Comparison of ENCODE assay signal across 29 mouse cellular contexts in the genomic region with DNA sequence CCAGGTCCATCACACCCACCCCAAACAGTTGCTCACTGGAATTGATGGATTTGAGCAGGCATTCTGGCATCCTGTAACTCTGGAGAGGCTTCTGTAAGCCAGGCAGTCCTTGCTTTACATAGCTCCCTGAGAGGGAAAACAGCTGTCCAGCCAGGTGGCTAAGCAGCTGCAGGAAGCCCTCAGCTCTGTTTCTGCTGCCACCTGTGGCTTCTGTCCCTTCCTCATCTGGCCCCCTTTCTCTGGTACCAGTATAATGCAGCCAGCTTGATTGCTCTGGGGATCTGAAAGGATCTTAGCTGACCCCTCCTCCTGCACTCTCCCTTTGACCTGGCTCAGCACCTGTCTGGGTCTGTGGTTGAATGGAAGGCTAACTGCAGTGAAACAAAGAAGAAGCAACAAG.
DNase-seq lines count a peak whose midpoint lies in the region; ATAC-seq and TF ChIP-seq lines count a peak whose summit lies in the region.
"Had no signal": no experiment of that assay in that cellular context is flagged by ENCODE, and none has a peak within 500 bp of the region (broad histone marks: within the 10 kb centered on the region; RNA-seq: fewer than 3 reads in every experiment).

No protein-coding gene starts in this region.

- H3K4me3 ChIP-seq in forebrain, embryonic 10.5 days: no peak overlapping the region
- H3K4me3 ChIP-seq in forebrain, postnatal 0 days (ENCODE audit: low read depth, low read length): no peak overlapping the region
- no peak overlapping the region for H3K4me3 ChIP-seq in embryonic facial prominence, embryonic 10.5 days
- no peak overlapping the region for H3K4me3 ChIP-seq in limb, embryonic 13.5 days
- H3K4me3 ChIP-seq: forebrain, embryonic 15.5 days; hindbrain, embryonic 10.5 days; hindbrain, embryonic 15.5 days; intestine, embryonic 15.5 days; layer of hippocampus, adult 2 months; left cerebral cortex, adult 2 months; megakaryocyte, embryonic 14.5 days; midbrain, embryonic 15.5 days; neural tube, embryonic 12.5 days had no signal

- no peaks in the 10 kb centered on the region for H3K36me3 ChIP-seq in forebrain, embryonic 10.5 days (replicated peaks)
- no peaks in the 10 kb centered on the region for H3K36me3 ChIP-seq in forebrain, postnatal 0 days (ENCODE audit: insufficient read depth)
- no peaks in the 10 kb centered on the region for H3K36me3 ChIP-seq in embryonic facial prominence, embryonic 10.5 days (replicated peaks)
- no peaks in the 10 kb centered on the region for H3K36me3 ChIP-seq in limb, embryonic 13.5 days
- H3K36me3 ChIP-seq: forebrain, embryonic 15.5 days; hindbrain, embryonic 10.5 days; hindbrain, embryonic 15.5 days; intestine, embryonic 15.5 days; midbrain, embryonic 15.5 days; neural tube, embryonic 12.5 days had no signal

- ATAC-seq in forebrain, postnatal 0 days: no peak
- ATAC-seq in limb, embryonic 13.5 days (ENCODE audit: low FRiP score, low read depth): peak; percentile 69
- no peak for ATAC-seq in inflammation-experienced regulatory T-cells, adult 6 months
- ATAC-seq: activated CD4-positive, CD25-positive, alpha-beta regulatory T cell, adult 4 months; CD4-positive, CD25-positive, alpha-beta regulatory T cell, adult 4 months; forebrain, embryonic 15.5 days; intestine, embryonic 15.5 days; midbrain, embryonic 15.5 days had no signal

- H3K9me3 ChIP-seq in forebrain, embryonic 10.5 days: no peaks in the 10 kb centered on the region
- no peaks in the 10 kb centered on the region for H3K9me3 ChIP-seq in forebrain, postnatal 0 days (ENCODE audit: low read length)
- no peaks in the 10 kb centered on the region for H3K9me3 ChIP-seq in embryonic facial prominence, embryonic 10.5 days
- no peaks in the 10 kb centered on the region for H3K9me3 ChIP-seq in limb, embryonic 13.5 days
- H3K9me3 ChIP-seq: forebrain, embryonic 15.5 days; hindbrain, embryonic 10.5 days; hindbrain, embryonic 15.5 days; intestine, embryonic 15.5 days; megakaryocyte, embryonic 14.5 days; midbrain, embryonic 15.5 days; neural tube, embryonic 12.5 days had no signal

- DNase-seq in forebrain, embryonic 10.5 days (ENCODE audit: extremely low spot score, low spot score): no peak
- DNase-seq in forebrain, postnatal 0 days: no peak
- peak; percentile 59 for DNase-seq in A20 (ENCODE audit: low read depth, low spot score)
- DNase-seq in embryonic facial prominence, embryonic 10.5 days (ENCODE audit: low spot score): peak; percentile 26
- DNase-seq in lung, postnatal 14 days: no peak
- no peak for DNase-seq in right cerebral cortex, adult 18-20 months
- DNase-seq: adrenal gland, adult 8-10 months; cerebellum, adult 2 months; cerebellum, postnatal 14 days; gastrocnemius, postnatal 10 days; heart, postnatal 14 days; kidney, adult 2 months; kidney, postnatal 36 days; lung, postnatal 4 days; thymus, postnatal 25 days had no signal

- H3K9ac ChIP-seq in forebrain, postnatal 0 days: no peak overlapping the region
- H3K9ac ChIP-seq in limb, embryonic 13.5 days: no peak overlapping the region
- H3K9ac ChIP-seq: forebrain, embryonic 15.5 days; hindbrain, embryonic 15.5 days; intestine, embryonic 15.5 days; midbrain, embryonic 15.5 days; neural tube, embryonic 12.5 days had no signal

- peaks cover 31% of the 10 kb centered on the region for H3K4me1 ChIP-seq in forebrain, embryonic 10.5 days
- no peaks in the 10 kb centered on the region for H3K4me1 ChIP-seq in forebrain, postnatal 0 days (ENCODE audit: insufficient read depth)
- peaks cover 24% of the 10 kb centered on the region for H3K4me1 ChIP-seq in embryonic facial prominence, embryonic 10.5 days
- H3K4me1 ChIP-seq in limb, embryonic 13.5 days: peaks cover 16% of the 10 kb centered on the region

- no peak overlapping the region for H3K4me2 ChIP-seq in forebrain, postnatal 0 days (ENCODE audit: low read depth)
- H3K4me2 ChIP-seq in limb, embryonic 13.5 days (replicated peaks): no peak overlapping the region
- H3K4me2 ChIP-seq: forebrain, embryonic 15.5 days; hindbrain, embryonic 15.5 days; intestine, embryonic 15.5 days; liver, embryonic 11.5 days; midbrain, embryonic 15.5 days; neural tube, embryonic 12.5 days had no signal

- TF ChIP-seq CTCF in forebrain, postnatal 0 days (IDR thresholded peaks at IDR 0.05; ENCODE audit: low read depth): no peak

- H3K27ac ChIP-seq in forebrain, embryonic 10.5 days: peak overlapping the region; percentile 25; the same call in 1 of the 2 replicates
- H3K27ac ChIP-seq in forebrain, postnatal 0 days (ENCODE audit: low read depth, low read length): no peak overlapping the region
- H3K27ac ChIP-seq in embryonic facial prominence, embryonic 10.5 days (replicated peaks): no peak overlapping the region
- no peak overlapping the region for H3K27ac ChIP-seq in limb, embryonic 13.5 days
- H3K27ac ChIP-seq: forebrain, embryonic 15.5 days; hindbrain, embryonic 10.5 days; hindbrain, embryonic 15.5 days; intestine, embryonic 15.5 days; layer of hippocampus, adult 2 months; left cerebral cortex, adult 2 months; midbrain, embryonic 15.5 days; neural tube, embryonic 12.5 days had no signal

- H3K27me3 ChIP-seq in forebrain, embryonic 10.5 days (ENCODE audit: poor library complexity, severe bottlenecking): peaks cover 8% of the 10 kb centered on the region; the same call in 1 of the 2 replicates
- no peaks in the 10 kb centered on the region for H3K27me3 ChIP-seq in forebrain, postnatal 0 days (ENCODE audit: insufficient read depth, low read length)
- peaks cover 4% of the 10 kb centered on the region; the same call in 1 of the 2 replicates for H3K27me3 ChIP-seq in embryonic facial prominence, embryonic 10.5 days (replicated peaks; ENCODE audit: low read depth, poor library complexity, severe bottlenecking)
- H3K27me3 ChIP-seq in limb, embryonic 13.5 days: peaks cover 7% of the 10 kb centered on the region; the same call in 1 of the 2 replicates
- H3K27me3 ChIP-seq: forebrain, embryonic 15.5 days; hindbrain, embryonic 15.5 days; intestine, embryonic 15.5 days; midbrain, embryonic 15.5 days had no signal

Comparison
In these comparisons a context has a peak if more than half of its experiments do, and no peak if none do; other contexts are left out.
1. DNase-seq: peak in A20 (single experiment) and embryonic facial prominence, embryonic 10.5 days (single experiment); none in forebrain, embryonic 10.5 days (single experiment), forebrain, postnatal 0 days (single experiment), lung, postnatal 14 days (single experiment) and right cerebral cortex, adult 18-20 months (single experiment).